Mouse (Mus musculus) fat pad, adult 2 months (tissue): ENCODE measurements at regions not wholly inside any gene's neighbourhood (a gene's known extent, or its start where the extent isn't known, plus 50 kb on each side); places are given as distances from the start of the nearest gene placed in this dataset.
"Not testable (repeated sequence)": the region's sequence is repeated elsewhere in the genome, so short reads cannot be mapped to it uniquely, and the experiment has no call there.

Source experiments
- DNase-seq: peaks from one replicate; pipeline ENCODE4 v3.0.0-alpha.2; 2011; ENCODE audit warnings: low read depth, low spot score; ENCODE audit errors: extremely low read depth

- DNase-seq = no peak
These were observed 523.8 kb downstream of the Tpm3-rs7 start for GRCm38 (mm10) chr14:113838237-113838636.

GRCm38 (mm10) chr14:113847836-113848235 lies 533.4 kb downstream of the Tpm3-rs7 start:
- not testable (repeated sequence) for DNase-seq

GRCm38 (mm10) chr14:113852988-113853387 lies 538.6 kb downstream of the Tpm3-rs7 start:
- no peak for DNase-seq

GRCm38 (mm10) chr14:113867123-113868019 lies 553.0 kb downstream of the Tpm3-rs7 start:
- DNase-seq = no peak

- peak; percentile 68 for DNase-seq
These were observed 569.2 kb downstream of the Tpm3-rs7 start for GRCm38 (mm10) chr14:113883581-113883980.

GRCm38 (mm10) chr14:113886925-113887871 lies 572.8 kb downstream of the Tpm3-rs7 start:
- DNase-seq = no peak

- DNase-seq = no peak
These were observed 616.4 kb downstream of the Tpm3-rs7 start for GRCm38 (mm10) chr14:113930779-113931178.

- DNase-seq = no peak
These were observed 619.4 kb downstream of the Tpm3-rs7 start for GRCm38 (mm10) chr14:113933841-113934240.
